Mouse (Mus musculus) lung, postnatal 10 days (tissue): ENCODE measurements around the gene Med22.

ENCODE experiments used
- DNase-seq: peaks from one replicate; pipeline ENCODE4 v3.0.0; 2021

The Med22 gene

DNA sequence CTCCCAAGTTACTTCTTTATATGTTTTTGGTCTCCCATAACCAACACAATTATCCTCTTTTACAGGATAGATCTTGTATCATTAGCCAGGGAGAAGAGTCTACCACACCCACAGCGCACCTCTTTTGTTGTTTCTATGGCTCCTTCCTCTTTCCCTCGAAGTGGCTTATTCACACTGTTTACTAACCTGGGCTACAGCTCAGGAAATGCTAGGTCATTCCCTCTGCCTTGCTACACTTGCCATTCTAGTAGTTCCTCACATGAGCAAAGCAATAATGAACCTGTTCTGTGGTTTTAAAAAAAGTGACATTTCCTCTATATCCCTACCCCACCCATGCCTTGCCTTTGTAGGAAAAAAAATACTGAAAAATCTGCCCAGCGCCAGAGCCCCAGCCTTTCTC lies 47.6 kb downstream of the Med22 start:
- no peak for DNase-seq
